Mouse (Mus musculus) lung, postnatal 10 days (tissue): ENCODE results near the gene Nnmt.
A peak's percentile ranks its signal among the peaks of the same experiment; 100 is the strongest.

ENCODE experiments used
- DNase-seq: peaks from one replicate; pipeline ENCODE4 v3.0.0; 2021

The Nnmt gene

GRCm38 (mm10) chr9:48558637-48559036 lies 46.3 kb downstream of the Nnmt start:
- peak; percentile 9 for DNase-seq

- DNase-seq, result no peak
These were observed 55.9 kb downstream of the Nnmt start for GRCm38 (mm10) chr9:48549056-48549455.

- no peak for DNase-seq
These were observed 57.7 kb downstream of the Nnmt start for GRCm38 (mm10) chr9:48547233-48547632.
